Mouse (Mus musculus): ENCODE results near the gene Grap. TPM values are rescaled to one million over a fixed set of nuclear protein-coding genes. Genes with fewer than 3 reads are reported as not detected.
"Not testable (repeated sequence)": the region's sequence is repeated elsewhere in the genome, so short reads cannot be mapped to it uniquely, and the experiment has no call there.

Gene Grap
- total RNA-seq, 2 experiments from 2014 or later = 1.4 to 9.2 TPM

GRCm38 (mm10) chr11:61637856-61638255 lies 15.2 kb upstream of the Grap start:
- ATAC-seq (replicated peaks; ENCODE audit: low FRiP score, poor library complexity, severe bottlenecking) = no peak

- ATAC-seq (replicated peaks; ENCODE audit: low FRiP score, poor library complexity, severe bottlenecking) = no peak
Observed at GRCm38 (mm10) chr11:61638764-61639536, 14.1 kb upstream of the Grap start.

GRCm38 (mm10) chr11:61639601-61640177 lies 13.4 kb upstream of the Grap start:
- ATAC-seq (replicated peaks; ENCODE audit: low FRiP score, poor library complexity, severe bottlenecking) = no peak

- ATAC-seq (replicated peaks; ENCODE audit: low FRiP score, poor library complexity, severe bottlenecking) = not testable (repeated sequence)
Observed at GRCm38 (mm10) chr11:61640585-61640984, 12.5 kb upstream of the Grap start.

- ATAC-seq (replicated peaks; ENCODE audit: low FRiP score, poor library complexity, severe bottlenecking) = no peak
Observed at GRCm38 (mm10) chr11:61642106-61642505, 11.0 kb upstream of the Grap start.

GRCm38 (mm10) chr11:61643184-61643961 lies 9.7 kb upstream of the Grap start:
- ATAC-seq (replicated peaks; ENCODE audit: low FRiP score, poor library complexity, severe bottlenecking) = no peak

GRCm38 (mm10) chr11:61644576-61645326 lies 8.3 kb upstream of the Grap start:
- no peak for ATAC-seq (replicated peaks; ENCODE audit: low FRiP score, poor library complexity, severe bottlenecking)

GRCm38 (mm10) chr11:61645357-61645857 lies 7.7 kb upstream of the Grap start:
- no peak for ATAC-seq (replicated peaks; ENCODE audit: low FRiP score, poor library complexity, severe bottlenecking)

GRCm38 (mm10) chr11:61646499-61647039 lies 6.5 kb upstream of the Grap start:
- ATAC-seq (replicated peaks; ENCODE audit: low FRiP score, poor library complexity, severe bottlenecking) = no peak

GRCm38 (mm10) chr11:61647110-61647910 lies 5.8 kb upstream of the Grap start:
- no peak for ATAC-seq (replicated peaks; ENCODE audit: low FRiP score, poor library complexity, severe bottlenecking)

- no peak for ATAC-seq (replicated peaks; ENCODE audit: low FRiP score, poor library complexity, severe bottlenecking)
Observed at GRCm38 (mm10) chr11:61647956-61648748, 4.9 kb upstream of the Grap start.

GRCm38 (mm10) chr11:61648749-61649115 lies 4.3 kb upstream of the Grap start:
- no peak for ATAC-seq (replicated peaks; ENCODE audit: low FRiP score, poor library complexity, severe bottlenecking)

- no peak for ATAC-seq (replicated peaks; ENCODE audit: low FRiP score, poor library complexity, severe bottlenecking)
Observed at GRCm38 (mm10) chr11:61649163-61649580, 3.9 kb upstream of the Grap start.

- ATAC-seq (replicated peaks; ENCODE audit: low FRiP score, poor library complexity, severe bottlenecking) = no peak
Observed at GRCm38 (mm10) chr11:61649626-61650025, 3.4 kb upstream of the Grap start.

GRCm38 (mm10) chr11:61650470-61651265 lies 2.4 kb upstream of the Grap start:
- ATAC-seq (replicated peaks; ENCODE audit: low FRiP score, poor library complexity, severe bottlenecking) = no peak

- no peak for ATAC-seq (replicated peaks; ENCODE audit: low FRiP score, poor library complexity, severe bottlenecking)
Observed at GRCm38 (mm10) chr11:61652216-61652615, 849 bp upstream of the Grap start.

- ATAC-seq (replicated peaks; ENCODE audit: low FRiP score, poor library complexity, severe bottlenecking) = no peak
Observed at GRCm38 (mm10) chr11:61653568-61653967, 503 bp downstream of the Grap start.
